Mouse (Mus musculus) embryonic stem cell, embryonic (primary cell): ENCODE data around the gene Exoc6b.
"Not testable (repeated sequence)": the region's sequence is repeated elsewhere in the genome, so short reads cannot be mapped to it uniquely, and the experiment has no call there.

Experiments
- CTCF ChIA-PET, 4 experiments: fragments of 300-600 bp in 2 of 4; fragments of 350-600 bp in 2 of 4; sonication (Branson Sonifier 250); formaldehyde crosslinking; loops; one replicate each; lab custom pipeline; 2022; ENCODE audit warnings: inconsistent platforms in 2 of 4; lab: Charles Lee
- POLR2A ChIA-PET, 4 experiments: fragments of 300-600 bp in 2 of 4; fragments of 350-600 bp in 2 of 4; sonication (Branson Sonifier 250); formaldehyde crosslinking; loops; one replicate each; lab custom pipeline; 2022; ENCODE audit warnings: antibody characterized with exemption in 4 of 4, inconsistent platforms in 1 of 4; lab: Charles Lee

The Exoc6b gene

GRCm38 (mm10) chr6:84640324-84641061 lies 428.8 kb downstream of the Exoc6b start:
- POLR2A ChIA-PET = interaction anchor here in 1 of 4 experiments (0.6 kb wide), 1 partner anchor 800 kb away, joined by 3 read pairs; no protein-coding TSS in a partner anchor

GRCm38 (mm10) chr6:84638206-84638605 lies 431.1 kb downstream of the Exoc6b start:
- CTCF ChIA-PET = no interaction called here
- POLR2A ChIA-PET = no interaction called here

More at GRCm38 (mm10) chr6:84640324-84641061, 428.8 kb downstream of the Exoc6b start:
- CTCF ChIA-PET = no interaction called here

- CTCF ChIA-PET = interaction anchor here in 1 of 4 experiments (0.6 kb wide), 1 partner anchor 1314 kb away, joined by 3 read pairs; no protein-coding TSS in a partner anchor
- POLR2A ChIA-PET = interaction anchor here in 1 of 4 experiments (1.1 kb wide), 1 partner anchor 23 kb away, joined by 3 read pairs; no protein-coding TSS in a partner anchor
Measured at GRCm38 (mm10) chr6:84631588-84631987, 437.7 kb downstream of the Exoc6b start.

- ChIA-PET CTCF (no interaction called here), POLR2A (interaction anchor here in 1 of 4 experiments (0.7 kb wide), 1 partner anchor 825 kb away, joined by 3 read pairs; no protein-coding TSS in a partner anchor)
Measured at GRCm38 (mm10) chr6:84630276-84630675, 439.0 kb downstream of the Exoc6b start.

GRCm38 (mm10) chr6:84628831-84629230 lies 440.5 kb downstream of the Exoc6b start:
- ChIA-PET POLR2A (interaction anchor here in 2 of 4 experiments (0.7 to 1.4 kb wide), 3 partner anchors 9 to 23 kb away, joined by 3 read pairs; no protein-coding TSS in a partner anchor), CTCF (interaction anchor here in 2 of 4 experiments (0.6 to 1.0 kb wide), 2 partner anchors 50 to 121 kb away, joined by 3 read pairs; no protein-coding TSS in a partner anchor)

GRCm38 (mm10) chr6:84626398-84626797 lies 442.9 kb downstream of the Exoc6b start:
- ChIA-PET POLR2A (interaction anchor here in 1 of 4 experiments (1.2 kb wide), 1 partner anchor 42 kb away, joined by 3 read pairs; no protein-coding TSS in a partner anchor), CTCF (no interaction called here)

GRCm38 (mm10) chr6:84619166-84619565 lies 450.1 kb downstream of the Exoc6b start:
- POLR2A ChIA-PET = interaction anchor here in 2 of 4 experiments (0.8 to 1.1 kb wide), 2 partner anchors 9 kb away, joined by 3 read pairs; no protein-coding TSS in a partner anchor
- CTCF ChIA-PET = no interaction called here

GRCm38 (mm10) chr6:84617051-84617450 lies 452.3 kb downstream of the Exoc6b start:
- POLR2A ChIA-PET = no interaction called here
- CTCF ChIA-PET = interaction anchor here in 1 of 4 experiments (0.5 kb wide), 1 partner anchor 111 kb away, joined by 3 read pairs; no protein-coding TSS in a partner anchor

- CTCF ChIA-PET = interaction anchor here in 1 of 4 experiments (0.5 kb wide), 1 partner anchor 110 kb away, joined by 3 read pairs; no protein-coding TSS in a partner anchor
- POLR2A ChIA-PET = no interaction called here
Measured at GRCm38 (mm10) chr6:84616586-84616985, 452.7 kb downstream of the Exoc6b start.

- ChIA-PET CTCF (interaction anchor here in 1 of 4 experiments (0.5 kb wide), 1 partner anchor 535 kb away, joined by 3 read pairs; no protein-coding TSS in a partner anchor), POLR2A (interaction anchor here in 1 of 4 experiments (0.7 to 1.4 kb wide), 2 partner anchors 8 to 16 kb away, joined by 3 to 6 read pairs; no protein-coding TSS in a partner anchor)
Measured at GRCm38 (mm10) chr6:84613561-84613960, 455.8 kb downstream of the Exoc6b start.

GRCm38 (mm10) chr6:84601136-84601889 lies 468.0 kb downstream of the Exoc6b start:
- ChIA-PET POLR2A (interaction anchor here in 1 of 4 experiments (0.7 to 1.0 kb wide), 2 partner anchors 11 to 503 kb away, joined by 3 read pairs; no protein-coding TSS in a partner anchor), CTCF (interaction anchor here in 1 of 4 experiments (1.0 kb wide), 1 partner anchor 11 kb away, joined by 4 read pairs; no protein-coding TSS in a partner anchor)

- POLR2A ChIA-PET, CTCF ChIA-PET: not testable (repeated sequence)
Measured at GRCm38 (mm10) chr6:84599296-84599695, 470.0 kb downstream of the Exoc6b start.

GRCm38 (mm10) chr6:84598725-84599124 lies 470.6 kb downstream of the Exoc6b start:
- ChIA-PET POLR2A (no interaction called here), CTCF (no interaction called here)

- POLR2A ChIA-PET = no interaction called here
- CTCF ChIA-PET = interaction anchor here in 2 of 4 experiments (0.6 kb wide), 2 partner anchors 169 to 532 kb away, joined by 3 to 4 read pairs; no protein-coding TSS in a partner anchor
Measured at GRCm38 (mm10) chr6:84594626-84595025, 474.7 kb downstream of the Exoc6b start.

- ChIA-PET CTCF (interaction anchor here in 2 of 4 experiments (0.7 to 1.0 kb wide), 2 partner anchors 144 to 229 kb away, joined by 5 to 8 read pairs; no protein-coding TSS in a partner anchor), POLR2A (interaction anchor here in 1 of 4 experiments (0.7 kb wide), 1 partner anchor 21 kb away, joined by 3 read pairs; no protein-coding TSS in a partner anchor)
Measured at GRCm38 (mm10) chr6:84593693-84594092, 475.6 kb downstream of the Exoc6b start, which contains the start of gene Cyp26b1. TSS of gene Cyp26b1 (minus strand) at chr6:84593908.

GRCm38 (mm10) chr6:84590961-84591745 lies 478.2 kb downstream of the Exoc6b start:
- CTCF ChIA-PET = interaction anchor here (0.6 to 4.8 kb wide), 60 partner anchors 8 to 787 kb away, joined by 3 to 26 read pairs (median 4); partner anchors contain the start of gene Spr (in 2 of the 4)
- POLR2A ChIA-PET = interaction anchor here in 1 of 4 experiments (1.1 kb wide), 2 partner anchors 10 to 17 kb away, joined by 3 to 4 read pairs; no protein-coding TSS in a partner anchor
